Mouse (Mus musculus) stomach, postnatal 0 days (tissue): ENCODE data around the gene Gemin5.

Source experiments
- CTCF ChIP-seq: IDR thresholded peaks from 2 replicates; pipeline ENCODE4 v1.5.1; 2016; ENCODE audit warnings: antibody characterized with exemption, low read depth, mild to moderate bottlenecking, moderate library complexity
- EP300 ChIP-seq: optimal IDR thresholded peaks from 2 replicates; pipeline ENCODE3; 2016; ENCODE audit warnings: antibody characterized with exemption

DNA sequence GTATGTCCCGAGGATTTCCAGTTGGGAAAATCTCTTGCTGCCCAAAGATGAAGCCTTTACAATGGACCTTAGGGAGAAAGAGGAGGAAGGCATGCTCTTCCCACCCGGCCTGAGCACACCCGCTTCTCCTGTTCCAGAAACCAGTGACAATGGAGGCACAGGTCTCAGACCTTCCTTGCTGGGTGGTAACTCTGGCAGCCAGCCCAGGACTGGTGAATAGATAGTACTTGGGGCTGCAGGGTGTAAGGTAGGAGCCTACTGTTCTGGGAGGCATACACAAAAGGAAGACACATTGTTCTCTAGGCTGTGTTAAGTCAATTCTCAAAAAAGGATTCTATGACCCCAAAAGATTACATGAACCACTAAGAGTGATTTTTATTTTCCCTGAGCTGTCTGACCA is 47.7 kb downstream of the Gemin5 start:
- TF ChIP-seq CTCF (no peak), EP300 (no peak)
